9 mouse cellular contexts compared by ENCODE assay signal in genomic region chr14:20873307-20873706, GRCm38 (mm10). TPM values are rescaled to one million over a fixed set of nuclear protein-coding genes. Genes with fewer than 3 reads are reported as not detected.
A peak's percentile ranks its signal among the peaks of the same experiment; 100 is the strongest.
DNase-seq lines count a peak whose midpoint lies in the region; ATAC-seq and TF ChIP-seq lines count a peak whose summit lies in the region.
"Had no signal": no experiment of that assay in that cellular context is flagged by ENCODE, and none has a peak within 500 bp of the region (broad histone marks: within the 10 kb centered on the region; RNA-seq: fewer than 3 reads in every experiment).

No protein-coding gene starts in this region.

- H3ac ChIP-seq in myocyte (ENCODE audit: control insufficient read depth, insufficient read length), result no peak overlapping the region

- H3K9ac ChIP-seq in limb, embryonic 12.5 days (replicated peaks), result no peak overlapping the region
- no peak overlapping the region for H3K9ac ChIP-seq in stomach, embryonic 15.5 days
- H3K9ac ChIP-seq: embryonic facial prominence, embryonic 13.5 days had no signal

- TF ChIP-seq CTCF in cortical plate, adult 2 months (IDR thresholded peaks at IDR 0.05; ENCODE audit: extremely low read depth, insufficient read depth, low read length), result peak; percentile 99

- no peaks in the 10 kb centered on the region for H3K4me1 ChIP-seq in cortical plate, adult 2 months (ENCODE audit: control insufficient read depth, insufficient read depth, low read length)
- no peaks in the 10 kb centered on the region for H3K4me1 ChIP-seq in limb, embryonic 12.5 days (replicated peaks)
- H3K4me1 ChIP-seq in stomach, embryonic 15.5 days, result 0 out of 2 replicates have a peak, but pooled peaks cover 5% of the 10 kb centered on the region
- H3K4me1 ChIP-seq: embryonic facial prominence, embryonic 13.5 days had no signal

- H3K9me3 ChIP-seq in limb, embryonic 12.5 days, result no peaks in the 10 kb centered on the region
- H3K9me3 ChIP-seq in stomach, embryonic 15.5 days, result no peaks in the 10 kb centered on the region
- H3K9me3 ChIP-seq: embryonic facial prominence, embryonic 13.5 days had no signal

- no peak for TF ChIP-seq POLR2A in cortical plate, adult 2 months (IDR thresholded peaks at IDR 0.05; ENCODE audit: extremely low read depth, insufficient read depth, low read length)
- no peak for TF ChIP-seq POLR2A in myocyte (IDR thresholded peaks at IDR 0.05; ENCODE audit: insufficient read length, low read depth)

- H3K4me2 ChIP-seq in limb, embryonic 12.5 days, result no peak overlapping the region
- H3K4me2 ChIP-seq in myocyte (ENCODE audit: low read depth), result peak overlapping the region; percentile 97
- no peak overlapping the region for H3K4me2 ChIP-seq in stomach, embryonic 15.5 days
- H3K4me2 ChIP-seq: embryonic facial prominence, embryonic 13.5 days had no signal

- H3K27ac ChIP-seq in cortical plate, adult 2 months (ENCODE audit: insufficient read depth, low read length), result no peak overlapping the region
- H3K27ac ChIP-seq in limb, embryonic 12.5 days, result peak overlapping the region; percentile 29; the same call in 1 of the 2 replicates
- no peak overlapping the region for H3K27ac ChIP-seq in stomach, embryonic 15.5 days
- H3K27ac ChIP-seq: embryonic facial prominence, embryonic 13.5 days had no signal

- ATAC-seq in limb, embryonic 12.5 days (ENCODE audit: insufficient number of reproducible peaks, insufficient read depth, low FRiP score, low TSS enrichment, low read depth), result no peak
- 0 out of 2 replicates have a peak, but pooled peaks have one; percentile 47 for ATAC-seq in stomach, embryonic 15.5 days (ENCODE audit: insufficient read depth, low FRiP score, low read depth)

- no peaks in the 10 kb centered on the region for H3K36me3 ChIP-seq in limb, embryonic 12.5 days
- no peaks in the 10 kb centered on the region for H3K36me3 ChIP-seq in myocyte (ENCODE audit: control insufficient read depth, insufficient read depth)
- H3K36me3 ChIP-seq in stomach, embryonic 15.5 days, result no peaks in the 10 kb centered on the region
- H3K36me3 ChIP-seq: embryonic facial prominence, embryonic 13.5 days had no signal

- DNase-seq in 3134 (ENCODE audit: extremely low read depth, insufficient read length, low spot score) (peak; percentile 45), adipocyte (ENCODE audit: low spot score) (peak; percentile 85)
- DNase-seq in gastrocnemius, postnatal 36 days, result peak; percentile 87
- peak; percentile 83 to 93 for DNase-seq in kidney, adult 8-10 months

- intact Hi-C loops in gastrocnemius, postnatal 36 days (cut with DNase I), result loop anchor here (1.0 kb wide), 1 partner anchor 69 kb away; no protein-coding TSS in a partner anchor

- no peak overlapping the region for H3K4me3 ChIP-seq in cortical plate, adult 2 months (ENCODE audit: insufficient read depth, low read length)
- no peak overlapping the region for H3K4me3 ChIP-seq in limb, embryonic 12.5 days (replicated peaks)
- no peak overlapping the region for H3K4me3 ChIP-seq in myocyte
- no peak overlapping the region for H3K4me3 ChIP-seq in stomach, embryonic 15.5 days (replicated peaks)
- H3K4me3 ChIP-seq: embryonic facial prominence, embryonic 13.5 days had no signal

- H3K79me2 ChIP-seq in myocyte (ENCODE audit: control insufficient read depth, insufficient read depth), result no peaks in the 10 kb centered on the region

- no peaks in the 10 kb centered on the region for H3K27me3 ChIP-seq in limb, embryonic 12.5 days
- no peaks in the 10 kb centered on the region for H3K27me3 ChIP-seq in myocyte (ENCODE audit: control insufficient read depth, insufficient read depth, insufficient read length)
- no peaks in the 10 kb centered on the region for H3K27me3 ChIP-seq in stomach, embryonic 15.5 days (replicated peaks)
- H3K27me3 ChIP-seq: embryonic facial prominence, embryonic 13.5 days had no signal

- WGBS in limb, embryonic 12.5 days, result 3% methylated on average over 8 of the region's 8 CpGs
- under 1% methylated on average over 8 of the region's 8 CpGs for whole genome bisulfite sequencing in stomach, embryonic 15.5 days

TF ChIP-seq in myocyte, 11 proteins besides CTCF, POLR2A, EP300 and RAD21:
- TF ChIP-seq POLR2AphosphoS2 (IDR thresholded peaks at IDR 0.05; ENCODE audit: insufficient read length, low read depth), result no peak
- TF ChIP-seq E2F4 (IDR thresholded peaks at IDR 0.05; ENCODE audit: insufficient read depth), result no peak
- TF ChIP-seq USF1 (IDR thresholded peaks at IDR 0.05; ENCODE audit: low read depth), result no peak
- no peak for TF ChIP-seq MYOG (IDR thresholded peaks at IDR 0.05; ENCODE audit: control insufficient read depth in 1 of 3, insufficient read depth in 1 of 3, insufficient read length in 2 of 3, low read depth in 2 of 3)
- no peak for TF ChIP-seq TCF12 (IDR thresholded peaks at IDR 0.05; ENCODE audit: insufficient read depth, poor library complexity, severe bottlenecking)
- TF ChIP-seq CEBPB (IDR thresholded peaks at IDR 0.05; ENCODE audit: insufficient read depth, poor library complexity, severe bottlenecking), result no peak
- no peak for TF ChIP-seq TCF3 (IDR thresholded peaks at IDR 0.05; ENCODE audit: insufficient read length, low read depth)
- no peak for TF ChIP-seq REST (IDR thresholded peaks at IDR 0.05; ENCODE audit: insufficient read depth, insufficient read length)
- no peak for TF ChIP-seq SRF (IDR thresholded peaks at IDR 0.05; ENCODE audit: control insufficient read depth, insufficient read length, low read depth)
- TF ChIP-seq MYOD1 (IDR thresholded peaks at IDR 0.05; ENCODE audit: control insufficient read depth in 1 of 3, insufficient read length in 2 of 3, low read depth in 2 of 3), result no peak
- TF ChIP-seq MAX (IDR thresholded peaks at IDR 0.05; ENCODE audit: low read depth), result no peak

RNA-seq across cellular contexts. Expression of gene Plau, which starts 36.8 kb away (rescaled TPM):
- polyA plus RNA-seq in cortical plate, adult 2 months (2012; rRNA removed), result 4.2 and 5.2 TPM in 2 replicates
- 10 to 100 TPM; 23.9 to 25.3 TPM for total RNA-seq in gastrocnemius, postnatal 36 days (2021)
- 0.64 and 0.68 TPM in 2 replicates for polyA plus RNA-seq in limb, embryonic 12.5 days (2016; fragmentation: Nextera tagmentation; extraction: Ambion mirVana)
- 40.1 TPM for polyA plus RNA-seq in myocyte (2012; fragmentation: generic; extraction: Trizol)
- polyA plus RNA-seq in stomach, embryonic 15.5 days (2015; fragmentation: Nextera tagmentation; extraction: Ambion mirVana), result 1.3 and 1.9 TPM in 2 replicates

RNA-seq across cellular contexts. Expression of gene Vcl, which starts 55.9 kb away (rescaled TPM):
- polyA plus RNA-seq in cortical plate, adult 2 months (2012; rRNA removed), result 31.7 and 32.9 TPM in 2 replicates
- 10 to 100 TPM; 70.9 to 91.6 TPM for total RNA-seq in gastrocnemius, postnatal 36 days (2021)
- polyA plus RNA-seq in limb, embryonic 12.5 days (2016; fragmentation: Nextera tagmentation; extraction: Ambion mirVana), result 51.1 and 55.4 TPM in 2 replicates
- polyA plus RNA-seq in myocyte (2012; fragmentation: generic; extraction: Trizol), result 104 TPM
- polyA plus RNA-seq in stomach, embryonic 15.5 days (2015; fragmentation: Nextera tagmentation; extraction: Ambion mirVana), result 74.4 and 83.2 TPM in 2 replicates
